In genomic region chr8:42253358-42253757, GRCm38 (mm10) we compare ENCODE assay signal across 17 mouse cellular contexts.
"Had no signal": no experiment of that assay in that cellular context is flagged by ENCODE, and none has a peak within 500 bp of the region (broad histone marks: within the 10 kb centered on the region; RNA-seq: fewer than 3 reads in every experiment).

No protein-coding gene starts in this region.

- H3K4me3 ChIP-seq: limb, embryonic 15.5 days; midbrain, embryonic 13.5 days; neural tube, embryonic 15.5 days had no signal

- H3K4me2 ChIP-seq: limb, embryonic 15.5 days; midbrain, embryonic 13.5 days; neural tube, embryonic 15.5 days had no signal

- DNase-seq: kidney, adult 11 months; kidney, adult 9 months; kidney, postnatal 36 days; layer of hippocampus, adult 9-11 months; layer of hippocampus, postnatal 36 days; lung, adult 2 months; lung, postnatal 36 days; right cerebral cortex, postnatal 25 days; thymus, adult 18-20 months; thymus, postnatal 14 days had no signal

- H3K9me3 ChIP-seq: limb, embryonic 15.5 days; midbrain, embryonic 13.5 days; neural tube, embryonic 15.5 days had no signal

- H3K27ac ChIP-seq: kidney, postnatal 0 days; limb, embryonic 15.5 days; liver, embryonic 14.5 days; midbrain, embryonic 13.5 days; neural tube, embryonic 15.5 days; stomach, postnatal 0 days had no signal

- ATAC-seq: lung, postnatal 0 days; midbrain, embryonic 13.5 days had no signal

- H3K36me3 ChIP-seq: limb, embryonic 15.5 days; midbrain, embryonic 13.5 days; neural tube, embryonic 15.5 days had no signal

- H3K9ac ChIP-seq: limb, embryonic 15.5 days; liver, embryonic 14.5 days; midbrain, embryonic 13.5 days; neural tube, embryonic 15.5 days had no signal

- H3K27me3 ChIP-seq: limb, embryonic 15.5 days; midbrain, embryonic 13.5 days; neural tube, embryonic 15.5 days had no signal

- H3K4me1 ChIP-seq: limb, embryonic 15.5 days; midbrain, embryonic 13.5 days; neural tube, embryonic 15.5 days had no signal
